Mouse (Mus musculus) adrenal gland, postnatal 25 days (tissue): ENCODE measurements at regions not wholly inside any gene's neighbourhood (a gene's known extent, or its start where the extent isn't known, plus 50 kb on each side); places are given as distances from the start of the nearest gene placed in this dataset.

Experiments used
- DNase-seq: peaks from one replicate; pipeline ENCODE4 v3.0.0; 2021; ENCODE audit warnings: mixed read lengths

DNA sequence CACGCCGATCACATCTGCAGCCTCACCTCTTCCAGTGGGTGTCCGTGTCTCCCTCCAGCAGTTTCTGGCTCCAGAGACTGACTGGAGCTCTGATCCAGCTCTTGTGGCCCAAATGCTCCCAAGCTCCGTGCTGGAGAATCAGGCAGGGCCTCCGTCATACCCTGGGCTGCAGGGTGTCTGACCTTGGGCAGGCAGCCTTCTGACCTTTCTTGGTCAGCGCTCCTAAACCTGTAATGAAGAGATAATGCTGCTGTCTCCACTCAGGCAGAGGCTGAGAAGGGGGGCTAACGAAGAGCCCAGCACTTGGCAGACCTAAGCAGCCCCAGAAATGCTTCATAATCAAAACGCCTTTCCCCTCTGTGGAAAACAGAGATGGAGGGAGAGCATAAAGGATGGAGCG lies 89.9 kb upstream of the Mef2a start:
- DNase-seq, result no peak

DNA sequence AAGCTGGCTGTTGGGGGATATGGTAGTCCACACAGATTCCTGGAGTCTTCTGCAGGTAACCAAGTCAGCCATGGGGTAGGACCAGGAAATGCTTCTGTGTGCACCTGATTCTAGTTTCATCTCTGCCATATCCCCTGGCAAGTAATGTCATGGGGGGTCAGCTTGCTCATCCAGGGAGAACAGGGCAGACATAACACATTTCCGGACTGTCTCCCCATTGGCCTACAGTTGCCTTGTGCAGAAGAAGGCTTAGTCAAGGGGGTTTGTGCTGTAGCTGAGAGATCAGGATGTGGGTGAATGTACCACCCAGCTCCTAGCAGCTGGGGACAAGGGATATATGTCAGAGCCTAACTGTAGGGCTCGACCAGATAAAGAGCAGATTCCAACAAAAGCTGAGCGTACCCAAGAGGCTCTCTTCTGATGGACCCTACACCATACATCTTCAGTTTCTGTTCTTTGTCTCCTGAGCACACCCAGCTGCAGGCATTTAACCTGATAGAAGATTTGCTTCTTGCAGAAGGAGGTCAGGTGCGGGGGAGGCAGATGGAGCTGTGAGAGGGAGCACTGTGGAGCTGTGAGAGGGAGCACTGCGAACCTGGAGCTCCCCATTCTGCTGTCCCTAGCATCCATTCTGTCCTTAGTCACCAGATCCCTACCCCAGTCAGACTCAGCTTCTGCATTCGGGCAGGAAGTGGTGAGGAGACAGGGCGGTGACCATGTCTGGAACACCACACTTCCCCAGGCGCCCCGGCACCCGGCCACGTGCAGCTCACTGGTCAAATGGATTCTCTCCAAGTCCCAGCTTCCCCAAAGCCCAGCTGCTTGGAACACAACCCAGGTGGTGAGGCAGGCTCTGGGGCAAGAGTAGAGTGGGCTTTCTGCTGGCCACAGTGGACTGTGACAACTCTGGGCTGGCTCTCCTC lies 88.9 kb upstream of the Mef2a start:
- DNase-seq, result peak; percentile 70

GRCm38 (mm10) chr7:67459810-67460209 lies 87.2 kb upstream of the Mef2a start:
- DNase-seq, result no peak

- no peak for DNase-seq
These were observed 86.6 kb upstream of the Mef2a start for GRCm38 (mm10) chr7:67459209-67459608.

DNA sequence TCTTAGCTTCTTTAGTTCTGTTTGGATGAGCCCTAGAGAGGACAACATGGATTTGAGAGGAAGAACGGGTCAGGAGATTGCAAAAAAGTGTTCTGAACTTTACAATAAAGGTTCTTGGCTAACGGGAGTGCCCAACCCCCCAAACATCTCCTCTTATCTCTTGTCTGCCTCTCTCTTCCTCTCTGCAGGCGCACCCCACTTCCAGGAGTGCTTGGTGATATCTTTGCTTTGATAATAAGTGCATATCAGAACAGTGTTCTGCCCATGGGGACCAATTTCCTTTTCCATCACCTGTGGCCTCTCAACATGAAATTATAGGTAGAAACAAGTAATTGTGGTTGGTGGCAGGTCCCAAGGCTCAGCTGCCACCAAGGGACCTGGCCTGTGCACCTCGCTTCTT lies 86.0 kb upstream of the Mef2a start:
- no peak for DNase-seq

- DNase-seq, result no peak
These were observed 85.2 kb upstream of the Mef2a start for GRCm38 (mm10) chr7:67457898-67458297.

GRCm38 (mm10) chr7:67456015-67456414 lies 83.4 kb upstream of the Mef2a start:
- DNase-seq, result no peak

DNA sequence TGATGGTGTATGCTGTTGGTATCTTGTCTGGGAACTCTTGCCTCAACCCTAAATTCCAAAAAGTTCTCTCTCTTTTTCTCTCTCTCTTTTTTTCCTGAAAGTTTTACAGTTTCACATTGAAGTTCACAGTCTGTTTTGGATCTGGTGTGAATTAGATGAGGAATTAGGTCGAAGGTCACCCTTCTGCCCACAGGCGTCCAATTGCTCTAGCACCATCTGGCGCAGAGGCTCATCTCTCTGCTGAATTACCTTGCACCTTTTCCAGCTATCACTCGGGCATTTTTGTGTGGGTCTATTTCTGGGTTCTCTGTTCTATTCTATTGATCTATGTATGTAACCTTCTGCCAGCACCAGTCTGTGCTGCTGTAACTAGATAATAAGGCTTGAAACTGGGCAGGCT lies 81.8 kb upstream of the Mef2a start:
- no peak for DNase-seq

DNA sequence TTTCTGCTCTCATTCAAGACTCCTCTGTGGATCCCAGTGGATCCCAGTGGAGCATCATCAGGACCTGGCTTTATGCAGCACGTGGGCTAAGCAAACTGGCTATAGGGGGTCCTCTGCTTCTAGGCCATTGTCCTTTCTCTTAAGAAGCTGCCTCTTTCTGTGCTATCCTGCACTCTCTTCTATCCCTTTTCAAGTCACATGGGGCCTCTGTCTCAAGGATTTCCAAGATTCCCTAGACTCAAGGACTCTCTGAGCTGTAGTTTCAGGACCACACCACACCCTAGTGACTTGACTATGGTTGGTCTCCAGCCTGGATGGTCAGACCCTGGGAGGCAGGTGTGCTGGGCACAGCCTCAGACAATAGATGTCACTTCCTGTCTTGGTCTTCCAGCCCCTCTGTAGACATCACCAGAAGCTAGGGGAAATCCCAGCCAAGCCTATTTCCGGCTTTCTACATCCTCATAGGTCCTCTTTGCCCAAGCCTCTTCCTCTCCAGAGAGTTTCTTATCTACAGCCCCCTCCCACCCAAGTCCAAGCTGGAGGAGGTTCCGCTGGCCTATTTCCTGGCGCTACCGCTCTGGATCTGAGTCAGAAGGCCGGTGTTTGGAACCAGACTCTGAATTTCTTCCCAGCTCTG lies 78.6 kb upstream of the Mef2a start:
- no peak for DNase-seq

GRCm38 (mm10) chr7:67446606-67447005 lies 73.9 kb upstream of the Mef2a start:
- no peak for DNase-seq

DNA sequence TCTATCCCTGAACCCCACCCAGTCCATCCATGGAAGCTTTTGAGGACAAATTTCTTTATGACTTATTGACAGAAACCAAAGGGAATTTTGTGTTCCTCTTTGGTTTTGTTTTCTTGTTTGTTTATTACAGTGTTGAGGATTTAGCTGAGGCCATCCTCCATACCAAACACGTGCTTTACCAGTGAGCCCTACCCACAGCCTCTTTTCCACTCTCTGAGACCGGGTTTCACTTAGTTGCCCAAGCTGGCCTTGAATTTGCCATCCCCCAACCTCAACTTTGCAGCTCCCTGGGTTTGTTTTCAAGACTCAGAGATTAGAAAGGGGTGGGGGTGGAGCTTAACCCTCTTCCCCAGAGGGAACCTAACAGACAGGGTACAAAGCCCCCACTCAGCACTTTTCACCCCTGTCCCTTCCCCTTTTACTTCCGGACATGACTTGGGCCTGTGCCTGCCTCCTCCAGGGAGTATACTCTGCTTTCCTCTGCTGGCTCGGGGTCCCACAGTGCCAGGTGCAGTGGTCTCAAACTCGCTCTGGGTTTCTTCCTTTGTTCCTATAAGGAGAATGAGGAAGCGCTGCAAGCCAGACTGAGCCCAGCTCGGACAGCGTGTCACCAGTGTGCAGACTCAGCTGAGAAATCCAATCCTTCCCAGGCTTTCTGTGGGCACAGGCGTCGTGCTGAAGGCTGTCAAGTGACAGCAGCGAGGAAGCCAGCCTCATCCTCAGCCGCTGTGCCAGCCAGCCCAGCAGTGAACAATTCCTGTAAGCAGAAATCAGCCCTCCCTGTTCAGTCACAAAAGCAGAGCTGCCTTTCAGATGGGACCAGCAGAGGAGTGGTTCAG lies 72.8 kb upstream of the Mef2a start:
- no peak for DNase-seq

DNA sequence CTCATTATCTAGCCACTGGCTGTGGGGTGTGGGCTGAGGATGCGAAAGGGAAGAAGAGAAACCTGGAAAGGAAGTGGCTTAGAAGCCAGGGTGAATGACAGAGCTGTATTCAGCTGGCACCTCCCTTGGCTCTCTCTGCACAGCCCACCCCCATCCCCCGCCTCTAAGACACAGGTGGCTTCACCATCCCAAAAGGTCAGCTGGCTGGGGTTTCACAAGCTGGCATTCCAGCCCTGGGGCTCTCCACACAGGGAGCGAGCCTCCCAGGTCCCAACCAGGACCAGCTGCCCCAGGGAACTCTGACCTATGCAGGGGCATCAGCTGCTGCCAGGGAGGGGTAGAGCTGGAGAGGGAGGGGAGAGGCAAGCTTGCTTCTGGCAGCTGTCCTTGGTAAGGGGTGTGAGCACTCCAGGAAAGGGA lies 71.9 kb upstream of the Mef2a start:
- no peak for DNase-seq

GRCm38 (mm10) chr7:67443666-67444065 lies 71.0 kb upstream of the Mef2a start:
- no peak for DNase-seq

DNA sequence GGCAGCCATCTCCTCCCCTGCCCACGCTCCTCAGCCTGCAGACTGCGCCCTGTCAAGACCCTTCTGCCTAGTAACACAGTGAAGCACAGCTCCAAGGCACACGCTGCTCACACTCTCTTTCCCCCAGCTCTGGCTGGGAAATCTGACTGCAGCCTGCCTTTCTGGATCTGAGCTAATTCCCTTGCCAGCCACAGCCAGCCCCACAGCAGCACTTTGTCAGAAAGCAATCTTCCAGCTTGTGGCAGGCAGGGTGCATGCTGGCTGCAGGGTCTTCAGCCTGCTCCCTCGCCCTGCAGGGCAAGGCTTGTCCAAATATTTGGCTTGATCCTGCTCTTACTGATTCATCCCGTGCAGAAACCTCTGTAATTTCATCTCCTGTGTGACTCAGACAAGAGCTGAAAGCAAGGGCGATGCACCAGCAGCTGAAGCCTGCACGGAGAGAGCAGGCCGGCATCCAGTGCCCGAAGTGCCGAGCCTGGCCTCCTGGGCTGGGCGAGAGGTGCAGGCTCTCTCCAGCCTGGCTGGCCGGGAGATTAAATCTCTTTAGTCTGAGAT lies 70.4 kb upstream of the Mef2a start:
- DNase-seq, result peak; percentile 51

DNA sequence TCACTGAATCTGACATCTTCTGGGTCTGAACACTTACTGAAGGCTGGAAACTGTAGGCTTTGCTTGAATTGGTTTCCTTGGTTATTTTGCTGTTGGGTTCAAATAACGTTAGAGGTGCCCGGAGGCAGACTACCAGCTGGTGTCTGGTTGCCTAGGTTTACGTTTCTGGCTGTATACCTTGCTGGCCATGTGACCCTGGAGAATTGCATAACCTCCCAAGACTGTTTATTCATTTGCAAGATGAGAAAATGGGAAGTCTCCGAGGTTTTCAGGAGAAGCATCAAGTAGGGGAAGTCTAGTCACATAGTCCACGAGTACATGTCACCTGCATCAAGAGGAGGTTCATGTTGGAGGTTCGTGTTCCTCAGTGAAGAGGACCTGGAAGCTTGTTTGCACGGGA lies 69.6 kb upstream of the Mef2a start:
- no peak for DNase-seq

DNA sequence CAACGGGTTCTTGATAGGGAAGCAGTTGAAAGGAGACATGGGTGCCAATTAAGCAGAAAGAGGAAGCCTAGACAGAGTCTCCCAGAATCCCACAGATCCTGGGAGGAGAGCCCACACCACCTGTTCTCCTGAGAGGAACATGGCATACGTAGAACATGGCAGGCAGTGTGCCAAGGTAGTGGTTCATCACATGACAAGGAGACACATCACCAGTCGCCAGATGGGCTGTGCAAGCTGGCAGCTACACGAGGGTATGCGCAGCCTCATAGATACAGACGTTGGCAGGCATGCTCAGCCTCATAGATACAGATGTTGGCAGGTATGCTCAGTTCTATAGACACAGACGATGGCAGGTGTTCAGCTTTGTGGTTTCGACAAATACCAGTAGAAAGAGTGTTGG lies 68.1 kb upstream of the Mef2a start:
- DNase-seq, result no peak

GRCm38 (mm10) chr7:67437216-67438006 lies 64.8 kb upstream of the Mef2a start:
- DNase-seq, result no peak

DNA sequence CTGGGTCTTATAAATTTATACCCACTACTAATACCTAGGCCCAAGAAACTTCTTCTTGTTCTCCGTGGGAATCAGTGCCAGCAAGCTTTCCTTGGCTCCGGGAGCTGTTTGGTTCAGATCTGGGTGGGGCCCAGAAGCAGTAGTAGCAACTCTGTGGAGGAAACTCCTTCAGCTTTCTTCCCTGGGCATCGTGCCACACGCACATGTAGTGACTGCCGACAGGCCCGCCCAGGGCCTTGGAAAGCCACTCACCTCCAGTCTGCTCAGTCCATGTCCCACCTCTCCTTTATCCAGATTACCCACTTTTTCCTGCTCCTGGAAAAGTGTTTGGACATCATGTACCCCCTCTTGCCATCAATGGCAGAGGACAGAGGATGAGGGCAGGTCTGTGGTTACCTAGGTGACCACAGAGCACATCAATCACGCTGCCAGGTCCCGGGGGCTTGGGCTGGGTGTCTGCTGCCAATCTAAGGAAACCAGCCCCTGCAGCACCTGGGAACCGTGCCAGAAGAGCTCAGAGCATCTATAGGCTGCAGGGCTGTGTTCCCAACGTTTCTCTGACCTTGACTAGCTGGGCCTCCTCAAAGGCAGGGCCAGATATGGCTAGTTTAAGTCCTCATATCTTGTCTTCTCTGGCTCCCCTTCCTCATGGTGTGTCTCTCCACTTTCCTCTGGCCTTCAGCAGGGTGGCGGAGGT lies 63.1 kb upstream of the Mef2a start:
- peak; percentile 42 for DNase-seq

DNA sequence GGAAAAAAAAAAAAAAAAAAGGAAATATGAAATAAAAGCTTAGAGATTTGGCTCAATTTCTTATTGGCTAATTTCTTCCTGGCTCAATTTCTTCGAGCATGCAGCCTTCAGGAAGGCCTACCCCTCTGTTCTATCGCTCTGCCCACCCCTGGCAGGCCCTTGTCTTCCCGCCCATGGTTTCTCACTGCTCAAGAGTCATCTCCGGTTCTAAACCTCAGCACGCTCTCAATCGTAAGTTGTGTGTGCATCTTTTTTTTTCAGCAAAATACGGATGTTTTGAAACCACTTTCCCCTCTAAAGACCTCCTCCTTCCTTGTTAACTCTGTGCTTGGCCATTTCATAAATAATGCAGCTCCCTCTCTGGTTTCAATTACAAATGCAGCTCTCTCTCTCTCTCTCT lies 58.3 kb upstream of the Mef2a start:
- no peak for DNase-seq

DNA sequence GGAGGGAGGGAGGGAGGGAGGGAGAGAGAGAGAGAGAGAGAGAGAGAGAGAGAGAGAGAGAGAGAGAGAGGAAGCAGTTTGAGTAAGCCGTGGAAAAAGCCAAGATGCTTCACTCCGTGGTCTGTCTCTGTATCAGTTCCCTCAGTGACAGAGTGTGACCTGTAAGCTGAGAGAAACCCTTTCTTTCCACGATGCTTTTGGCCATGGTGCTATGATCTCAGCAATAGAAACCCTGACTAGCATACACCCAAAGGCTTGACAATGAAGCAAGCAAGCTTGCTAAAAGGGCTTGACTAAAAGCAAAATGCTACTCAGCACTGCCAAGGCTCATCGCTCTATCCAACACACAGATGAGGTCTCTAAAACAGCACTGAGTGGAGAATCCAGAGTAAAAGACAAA lies 57.4 kb upstream of the Mef2a start:
- DNase-seq, result no peak
